Mouse (Mus musculus) testis, adult 2 months (tissue): ENCODE measurements around the gene Dscam. TPM values are rescaled to one million over a fixed set of nuclear protein-coding genes. Genes with fewer than 3 reads are reported as not detected.
"Not testable (repeated sequence)": the region's sequence is repeated elsewhere in the genome, so short reads cannot be mapped to it uniquely, and the experiment has no call there.

Experiments
- H3K27ac ChIP-seq: fragments of 200-500 bp; 2 replicates; pipeline ENCODE4 v1.5.1; 2012; ENCODE audit warnings: low read depth, low read length; ENCODE audit not compliant: control insufficient read depth, insufficient read depth
- H3K27me3 ChIP-seq: fragments of 200-500 bp; 2 replicates; pipeline ENCODE4 v1.6.1; 2012; ENCODE audit warnings: mild to moderate bottlenecking, low read length, moderate library complexity; ENCODE audit not compliant: control insufficient read depth, insufficient read depth
- H3K36me3 ChIP-seq: fragments of 200-500 bp; 2 replicates; pipeline ENCODE4 v1.6.1; 2012; ENCODE audit warnings: mild to moderate bottlenecking, low read length; ENCODE audit not compliant: control insufficient read depth, insufficient read depth
- H3K4me1 ChIP-seq: fragments of 200-500 bp; 2 replicates; pipeline ENCODE4 v1.6.1; 2012; ENCODE audit warnings: low read length; ENCODE audit not compliant: control insufficient read depth, insufficient read depth
- H3K4me3 ChIP-seq: fragments of 200-500 bp; 2 replicates; pipeline ENCODE4 v1.5.1; 2012; ENCODE audit warnings: low read depth, mild to moderate bottlenecking, low read length, moderate library complexity, mixed read lengths; ENCODE audit not compliant: control insufficient read depth
- CTCF ChIP-seq: fragments of 200-500 bp; IDR thresholded peaks from 2 replicates; pipeline ENCODE4 v1.5.1; 2012; ENCODE audit warnings: low read depth, mild to moderate bottlenecking, inconsistent platforms, low read length, moderate library complexity; ENCODE audit not compliant: control insufficient read depth, insufficient read depth, insufficient replicate concordance
- POLR2A ChIP-seq: fragments of 200-500 bp; IDR thresholded peaks from 2 replicates; pipeline ENCODE4 v1.6.1; 2012; ENCODE audit warnings: low read depth, mild to moderate bottlenecking, inconsistent platforms, low read length, moderate library complexity; ENCODE audit not compliant: control insufficient read depth
- polyA plus RNA-seq: library from polyadenylated mRNA; depleted of rRNA; stranded (reverse); fragments of >200 nt; gene quantifications from 2 replicates; pipeline ENCODE4 v1.2.3, GENCODE M21; 2012

The Dscam gene
- polyA plus RNA-seq, 1 experiment, result 0.94 TPM

DNA sequence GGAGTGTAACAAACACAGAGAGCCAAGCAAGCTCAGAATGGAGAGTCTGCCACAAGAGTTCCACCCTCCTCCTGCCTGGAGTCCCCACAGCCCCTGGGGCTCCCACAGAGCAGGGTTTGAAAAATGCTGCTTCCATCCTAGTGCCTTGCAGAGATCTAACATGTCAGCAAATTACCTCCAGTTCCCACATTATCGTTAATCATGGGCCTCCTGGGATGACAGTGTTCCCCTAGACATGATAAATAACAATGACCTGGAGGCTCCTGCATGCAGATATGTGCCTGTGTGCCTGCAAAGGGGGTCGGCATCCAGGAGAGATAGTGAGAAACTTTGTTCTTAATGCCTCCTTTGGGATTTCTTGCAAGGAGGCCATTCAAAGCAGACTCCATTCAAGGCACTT, 266.2 kb downstream of the Dscam start:
- Histone ChIP-seq H3K27ac (no peak overlapping the region), H3K27me3 (no peaks in the 10 kb centered on the region), H3K4me1 (peaks cover 5% of the 10 kb centered on the region; the same call in 1 of the 2 replicates), H3K36me3 (no peaks in the 10 kb centered on the region), H3K4me3 (no peak overlapping the region)
- TF ChIP-seq CTCF, result no peak
- no peak for TF ChIP-seq POLR2A

DNA sequence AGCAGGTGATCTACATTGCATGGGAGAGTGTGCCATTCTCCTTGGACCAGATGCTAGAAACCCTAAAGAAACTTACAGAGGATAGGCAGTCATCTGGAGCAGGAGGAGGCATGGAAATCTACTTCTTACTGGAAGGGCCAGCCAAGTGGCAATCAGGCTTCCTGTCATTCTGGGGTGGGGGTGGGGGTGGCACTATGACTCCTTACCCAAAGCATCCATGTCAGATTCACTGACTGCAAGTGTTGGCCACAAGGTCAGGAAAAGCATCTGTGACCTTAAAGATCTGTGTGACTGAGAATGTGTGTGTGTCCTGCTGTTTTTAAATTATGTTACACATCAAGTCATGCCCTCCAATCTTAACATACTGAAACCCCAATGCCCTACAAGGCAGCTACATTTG, 268.0 kb downstream of the Dscam start:
- no peak for TF ChIP-seq POLR2A
- TF ChIP-seq CTCF, result no peak
- Histone ChIP-seq H3K27me3 (no peaks in the 10 kb centered on the region), H3K4me1 (peaks cover 5% of the 10 kb centered on the region; the same call in 1 of the 2 replicates), H3K36me3 (no peaks in the 10 kb centered on the region), H3K4me3 (no peak overlapping the region), H3K27ac (no peak overlapping the region)

GRCm38 (mm10) chr16:96901234-96902014, 269.1 kb downstream of the Dscam start:
- TF ChIP-seq CTCF (no peak), POLR2A (no peak)
- Histone ChIP-seq H3K27ac (no peak overlapping the region), H3K27me3 (no peaks in the 10 kb centered on the region), H3K4me3 (no peak overlapping the region), H3K36me3 (no peaks in the 10 kb centered on the region), H3K4me1 (peaks cover 5% of the 10 kb centered on the region; the same call in 1 of the 2 replicates)

DNA sequence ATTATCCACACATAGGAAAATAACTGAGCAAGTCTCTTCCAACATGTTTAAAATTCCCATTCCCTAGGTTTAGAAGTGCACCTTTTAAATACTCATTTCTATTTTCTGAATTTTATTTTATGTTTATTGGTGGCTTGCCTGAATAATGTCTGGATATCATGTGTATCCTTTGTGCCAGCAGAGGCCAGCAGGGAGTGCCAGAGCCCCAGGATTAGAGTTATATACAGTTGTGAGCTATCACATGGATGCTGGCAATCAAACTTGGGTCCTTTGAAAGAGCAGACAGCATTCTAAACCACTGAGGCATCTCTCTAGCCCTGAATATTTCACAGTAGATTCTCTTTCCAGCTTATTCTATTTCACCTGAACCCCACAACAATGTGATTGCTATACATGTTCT, 271.2 kb downstream of the Dscam start:
- Histone ChIP-seq H3K27me3 (no peaks in the 10 kb centered on the region), H3K4me1 (no peaks in the 10 kb centered on the region), H3K27ac (no peak overlapping the region), H3K4me3 (no peak overlapping the region), H3K36me3 (no peaks in the 10 kb centered on the region)
- TF ChIP-seq CTCF (no peak), POLR2A (no peak)

GRCm38 (mm10) chr16:96896510-96897133, 273.9 kb downstream of the Dscam start:
- TF ChIP-seq POLR2A, result no peak
- TF ChIP-seq CTCF, result no peak
- no peaks in the 10 kb centered on the region for H3K4me1 ChIP-seq
- H3K4me3 ChIP-seq, result no peak overlapping the region
- H3K36me3 ChIP-seq, result no peaks in the 10 kb centered on the region
- no peak overlapping the region for H3K27ac ChIP-seq
- H3K27me3 ChIP-seq, result no peaks in the 10 kb centered on the region

GRCm38 (mm10) chr16:96888036-96888435, 282.5 kb downstream of the Dscam start:
- H3K36me3 ChIP-seq, result no peaks in the 10 kb centered on the region
- TF ChIP-seq POLR2A (no peak), CTCF (no peak)
- no peak overlapping the region for H3K4me3 ChIP-seq
- no peak overlapping the region for H3K27ac ChIP-seq
- no peaks in the 10 kb centered on the region for H3K27me3 ChIP-seq
- no peaks in the 10 kb centered on the region for H3K4me1 ChIP-seq

DNA sequence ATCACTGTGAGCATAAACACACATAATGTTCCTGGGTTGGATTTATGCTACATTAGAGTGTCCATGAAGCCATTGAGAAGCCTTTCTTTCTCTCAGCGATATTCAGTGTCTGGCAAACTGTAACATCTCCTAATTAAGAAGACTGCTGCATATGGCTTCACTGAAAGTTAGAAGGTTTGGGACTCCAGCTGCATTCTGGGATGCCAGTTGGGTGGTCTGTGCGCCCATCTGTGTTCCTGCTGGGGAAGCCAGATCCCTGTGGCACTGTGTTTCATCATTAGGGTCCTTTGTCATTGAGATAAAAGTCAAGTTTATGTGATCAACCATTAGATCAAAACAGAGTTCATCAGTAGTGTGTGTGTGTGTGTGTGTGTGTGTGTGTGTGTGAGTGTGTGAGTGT, 284.7 kb downstream of the Dscam start:
- TF ChIP-seq POLR2A, result no peak
- no peak for TF ChIP-seq CTCF
- H3K27ac ChIP-seq, result no peak overlapping the region
- H3K4me3 ChIP-seq, result no peak overlapping the region
- H3K27me3 ChIP-seq, result no peaks in the 10 kb centered on the region
- no peaks in the 10 kb centered on the region for H3K4me1 ChIP-seq
- H3K36me3 ChIP-seq, result no peaks in the 10 kb centered on the region

- H3K27ac ChIP-seq, H3K4me3 ChIP-seq, H3K27me3 ChIP-seq, H3K4me1 ChIP-seq, H3K36me3 ChIP-seq: not testable (repeated sequence)
Observed at GRCm38 (mm10) chr16:96884590-96884989, 286.0 kb downstream of the Dscam start.
